Mouse (Mus musculus) left cerebral cortex, postnatal 10 days (tissue): ENCODE results near the gene Bpi. TPM values are rescaled to one million over a fixed set of nuclear protein-coding genes. Genes with fewer than 3 reads are reported as not detected.

Experiments
- DNase-seq, 2 experiments: peaks; one replicate each; pipeline ENCODE4 v3.0.0; 2021 to 2022; ENCODE audit warnings: low spot score in 2 of 2, mixed read lengths in 1 of 2; ENCODE audit errors: extremely low spot score in 1 of 2
- intact Hi-C: fragments of 180-260 bp; cut with DNase I; formaldehyde crosslinking; loops from one replicate; pipeline ENCODE4 v1.15.1; 2025
- total RNA-seq, 2 experiments: library from RNA; stranded (reverse); gene quantifications; 2 replicates each; pipeline ENCODE4 v1.2.3; 2021

Bpi gene
- total RNA-seq: not detected

DNA sequence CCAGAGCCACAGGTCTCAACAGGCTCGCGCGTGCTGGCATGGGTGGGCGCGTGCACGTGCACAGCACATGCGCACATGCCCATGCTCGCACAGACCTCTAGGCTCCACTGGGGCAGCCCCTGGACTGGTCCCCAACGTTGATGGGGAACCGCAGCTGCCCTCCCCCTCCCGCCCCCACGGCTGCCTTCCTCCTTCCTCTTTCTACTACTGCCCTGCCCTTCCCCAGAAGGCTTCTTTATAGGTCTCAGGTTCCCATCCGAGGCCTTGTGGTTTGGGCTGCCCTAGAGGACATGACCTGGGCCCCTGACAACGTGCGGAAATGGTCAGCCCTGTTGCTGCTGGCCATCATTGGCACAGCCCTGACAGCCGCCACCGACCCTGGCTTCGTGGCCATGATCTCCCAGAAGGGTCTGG, at the start of gene Bpi:
Bpi (plus strand) TSS at position 90 of the 414 bp plus-strand sequence.
- DNase-seq: no peak
- intact Hi-C loops: no loop called here

- intact Hi-C loops: loop anchor here (2.0 to 5.0 kb wide), 2 partner anchors 53 to 135 kb away; no protein-coding TSS in a partner anchor
- no peak for DNase-seq
Measured at GRCm38 (mm10) chr2:158209776-158210175, 48.1 kb upstream of the Bpi start.

- DNase-seq: peak in 1 of 2 experiments; percentile 68
- intact Hi-C loops: loop anchor here (2.0 kb wide), 1 partner anchor 134 kb away; no protein-coding TSS in a partner anchor
Measured at GRCm38 (mm10) chr2:158210503-158210902, 47.4 kb upstream of the Bpi start.

GRCm38 (mm10) chr2:158210958-158211357, 46.9 kb upstream of the Bpi start:
- no peak for DNase-seq
- intact Hi-C loops: loop anchor here (2.0 kb wide), 1 partner anchor 134 kb away; no protein-coding TSS in a partner anchor

- no peak for DNase-seq
- intact Hi-C loops: loop anchor here (2.0 kb wide), 1 partner anchor 133 kb away; no protein-coding TSS in a partner anchor
Measured at GRCm38 (mm10) chr2:158211764-158212471, 46.0 kb upstream of the Bpi start.

GRCm38 (mm10) chr2:158215283-158216117, 42.4 kb upstream of the Bpi start:
- intact Hi-C loops: no loop called here
- no peak for DNase-seq

- DNase-seq: no peak
- intact Hi-C loops: no loop called here
Measured at GRCm38 (mm10) chr2:158216510-158216909, 41.4 kb upstream of the Bpi start.

- no peak for DNase-seq
- intact Hi-C loops: no loop called here
Measured at GRCm38 (mm10) chr2:158219562-158219961, 38.3 kb upstream of the Bpi start.

DNA sequence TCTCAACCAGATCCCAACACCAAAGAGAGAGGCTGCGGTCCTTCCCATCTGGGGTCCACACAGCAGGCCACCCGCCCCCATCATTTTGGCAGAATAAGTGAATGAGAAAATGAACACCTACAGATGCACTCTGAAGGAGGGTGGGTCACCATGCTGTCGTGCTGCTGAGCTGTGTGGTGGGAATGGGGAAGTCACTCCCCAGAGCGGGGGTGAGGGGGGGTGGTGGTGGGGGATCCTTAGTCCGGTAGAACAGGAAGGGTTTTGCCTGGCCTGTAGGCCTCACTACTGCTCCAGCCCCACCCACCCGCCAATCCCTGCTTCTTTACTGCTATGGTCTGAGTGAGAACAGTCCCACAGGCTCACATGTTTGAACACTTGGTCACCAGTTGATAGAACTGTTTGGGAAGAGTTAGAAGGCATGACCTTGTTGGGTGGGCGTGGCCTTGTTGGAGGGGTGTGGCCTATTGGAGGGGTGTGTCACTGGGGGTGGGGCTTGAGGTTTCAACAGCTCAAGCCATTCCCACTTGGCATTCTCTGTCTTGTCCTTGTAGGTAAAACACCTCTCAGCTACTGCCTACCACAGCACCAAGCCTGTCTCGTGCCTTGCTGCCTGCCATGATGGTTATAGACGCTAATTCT, 36.3 kb upstream of the Bpi start:
- DNase-seq: no peak
- intact Hi-C loops: no loop called here

- DNase-seq: peak in 1 of 2 experiments; percentile 68
- intact Hi-C loops: no loop called here
Measured at GRCm38 (mm10) chr2:158222664-158223063, 35.2 kb upstream of the Bpi start.

GRCm38 (mm10) chr2:158223497-158223896, 34.4 kb upstream of the Bpi start:
- intact Hi-C loops: no loop called here

GRCm38 (mm10) chr2:158225301-158225700, 32.6 kb upstream of the Bpi start:
- intact Hi-C loops: no loop called here

More at GRCm38 (mm10) chr2:158223497-158223896, 34.4 kb upstream of the Bpi start:
- no peak for DNase-seq

GRCm38 (mm10) chr2:158228670-158229502, 29.0 kb upstream of the Bpi start, which contains the start of gene D630003M21Rik:
D630003M21Rik (minus strand) TSS chr2:158229222.
- peak in 1 of 2 experiments; percentile 73 for DNase-seq
- intact Hi-C loops: no loop called here

More at GRCm38 (mm10) chr2:158225301-158225700, 32.6 kb upstream of the Bpi start:
- DNase-seq: peak in 1 of 2 experiments; percentile 76

GRCm38 (mm10) chr2:158229503-158229892, 28.4 kb upstream of the Bpi start:
- no peak for DNase-seq
- intact Hi-C loops: no loop called here

DNA sequence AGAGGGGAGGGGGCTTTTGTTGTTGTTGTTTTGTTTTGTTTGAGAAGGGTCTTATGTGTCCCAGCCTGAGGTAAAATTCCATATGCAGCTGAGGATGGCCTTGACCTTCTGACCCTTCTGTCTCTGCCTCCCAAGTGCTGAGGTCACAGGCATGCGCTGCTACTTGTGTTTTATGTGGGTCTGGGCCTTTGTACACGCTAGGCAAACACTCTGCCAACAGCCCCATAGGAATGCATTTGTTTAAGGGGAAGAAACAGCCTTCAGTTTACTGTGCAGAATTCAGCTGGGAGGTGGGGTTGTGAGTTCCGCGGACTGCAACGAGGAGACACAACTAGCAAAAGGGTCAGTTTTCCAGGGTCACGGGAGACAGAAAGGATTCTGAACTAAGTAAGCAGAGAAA, 27.3 kb upstream of the Bpi start:
- intact Hi-C loops: no loop called here
- no peak for DNase-seq

DNA sequence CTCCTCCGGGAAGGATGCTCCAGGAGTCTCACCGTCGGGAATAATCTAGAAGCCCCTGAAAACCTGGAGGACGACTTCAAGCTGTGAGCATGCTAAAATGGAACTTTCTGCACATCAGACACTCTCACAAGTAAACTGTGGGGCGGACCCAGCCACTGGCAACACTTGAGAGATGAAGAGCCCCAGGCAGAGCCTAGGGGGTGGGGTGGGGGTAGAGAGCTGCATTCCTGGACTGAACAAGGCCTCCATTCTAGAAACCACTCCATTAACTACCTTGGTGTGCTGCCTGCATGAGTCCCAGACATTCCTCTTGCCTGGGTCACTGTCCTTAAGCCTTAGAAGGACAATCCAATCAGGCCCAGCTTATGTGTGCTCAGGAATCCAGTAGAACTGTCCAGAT, 26.8 kb upstream of the Bpi start:
- DNase-seq: no peak
- intact Hi-C loops: no loop called here

DNA sequence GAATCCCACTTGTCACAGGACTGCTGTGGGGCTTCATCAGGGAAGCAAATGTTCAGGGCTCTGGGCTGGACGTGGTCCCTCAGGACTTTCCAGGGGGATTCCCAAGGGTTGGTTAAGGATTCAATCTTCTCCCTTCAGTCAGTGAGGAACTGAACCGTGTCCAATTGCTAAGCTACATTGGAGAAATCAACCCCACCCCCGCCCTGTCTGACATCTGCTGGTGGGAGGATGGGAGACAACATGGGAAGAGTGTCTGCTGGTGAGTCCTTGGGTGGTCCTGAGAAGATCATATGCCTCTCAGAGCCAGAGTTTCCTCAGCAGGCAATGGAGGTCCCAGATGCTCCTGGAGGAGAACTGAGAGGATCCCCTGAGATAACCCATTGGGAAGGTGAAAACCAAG, 25.5 kb upstream of the Bpi start:
- DNase-seq: no peak
- intact Hi-C loops: no loop called here

DNA sequence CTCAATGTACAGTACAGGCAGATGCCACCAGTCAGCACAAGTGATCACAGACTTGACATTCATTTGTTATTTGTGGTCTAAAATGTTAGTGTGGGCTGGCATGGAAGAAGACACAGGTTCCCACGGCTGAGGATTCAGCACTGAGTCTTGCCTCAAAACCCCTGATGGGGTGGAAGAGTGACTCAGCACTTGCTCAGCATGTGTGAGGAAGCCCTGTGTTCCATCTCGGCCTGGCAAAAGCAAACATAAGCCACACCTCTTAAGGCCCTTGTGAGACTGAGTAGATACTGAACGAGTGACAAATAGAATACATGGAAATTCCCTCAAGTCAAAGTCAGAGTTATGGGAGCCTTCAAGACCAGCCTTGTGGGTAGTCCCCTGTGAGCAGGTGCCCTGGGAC, 24.8 kb upstream of the Bpi start:
- intact Hi-C loops: no loop called here
- no peak for DNase-seq
